Mouse (Mus musculus): Measurements from ENCODE around the gene Gm44973. TPM values are rescaled to one million over a fixed set of nuclear protein-coding genes. Genes with fewer than 3 reads are reported as not detected.
"Not testable (repeated sequence)": the region's sequence is repeated elsewhere in the genome, so short reads cannot be mapped to it uniquely, and the experiment has no call there.

The Gm44973 gene
- polyA plus RNA-seq, 1 experiment from 2014 or later, result 1.5 TPM

- H3K27me3 ChIP-seq, result peaks cover 17% of the 10 kb centered on the region
- peak within 1 kb of the TSS; percentile 78 for H3K4me3 ChIP-seq
- H3K9ac ChIP-seq, result peak within 1 kb of the TSS; percentile 89
- peak; percentile 88 for ATAC-seq
- peak within 1 kb of the TSS; percentile 66 for H3K27ac ChIP-seq
- peaks cover 33% of the 10 kb centered on the region for H3K36me3 ChIP-seq (ENCODE audit: poor library complexity, severe bottlenecking)
- peak within 1 kb of the TSS; percentile 89 for H3K4me2 ChIP-seq
- peaks cover 35% of the 10 kb centered on the region for H3K4me1 ChIP-seq
- WGBS, result 8% methylated on average over 14 of the region's 26 CpGs
- H3K9me3 ChIP-seq (replicated peaks), result no peaks in the 10 kb centered on the region
These were observed 19.0 kb upstream of the Gm44973 start, which contains the start of gene Zfp579 for GRCm38 (mm10) chr7:4996003-4996895. Gene Zfp579 (minus strand): TSS chr7:4996158.

GRCm38 (mm10) chr7:4996934-4997333 is 18.4 kb upstream of the Gm44973 start:
- no peak for ATAC-seq
- H3K9me3 ChIP-seq (replicated peaks), result no peaks in the 10 kb centered on the region
- peak overlapping the region; percentile 89 for H3K4me2 ChIP-seq

GRCm38 (mm10) chr7:4999876-5000275 is 15.4 kb upstream of the Gm44973 start:
- Histone ChIP-seq H3K9ac (no peak overlapping the region), H3K27me3 (no peaks in the 10 kb centered on the region), H3K27ac (no peak overlapping the region), H3K36me3 (ENCODE audit: poor library complexity, severe bottlenecking) (no peaks in the 10 kb centered on the region), H3K4me2 (no peak overlapping the region), H3K9me3 (replicated peaks) (no peaks in the 10 kb centered on the region), H3K4me3 (no peak overlapping the region), H3K4me1 (peaks cover 14% of the 10 kb centered on the region)
- 86% methylated on average over 2 of the region's 2 CpGs for WGBS
- ATAC-seq, result no peak

More at GRCm38 (mm10) chr7:4996934-4997333, 18.4 kb upstream of the Gm44973 start:
- Histone ChIP-seq H3K4me3 (peak overlapping the region; percentile 78), H3K27ac (peak overlapping the region; percentile 66; the same call in 1 of the 2 replicates), H3K9ac (peak overlapping the region; percentile 89), H3K36me3 (ENCODE audit: poor library complexity, severe bottlenecking) (peaks cover 26% of the 10 kb centered on the region), H3K27me3 (peaks cover 17% of the 10 kb centered on the region), H3K4me1 (peaks cover 35% of the 10 kb centered on the region)
- 73% methylated on average over 8 of the region's 8 CpGs for WGBS

- H3K27me3 ChIP-seq; H3K4me3 ChIP-seq; H3K9me3 ChIP-seq (replicated peaks); H3K4me1 ChIP-seq; H3K4me2 ChIP-seq; ATAC-seq; H3K9ac ChIP-seq; H3K27ac ChIP-seq: not testable (repeated sequence)
- H3K36me3 ChIP-seq (ENCODE audit: poor library complexity, severe bottlenecking), result peaks cover 24% of the 10 kb centered on the region
- 60% methylated on average over 8 of the region's 8 CpGs for WGBS
These were observed 12.4 kb upstream of the Gm44973 start for GRCm38 (mm10) chr7:5002876-5003275.

- 0 out of 2 replicates have a peak, but pooled peaks have one; percentile 32 for ATAC-seq
These were observed 7.1 kb upstream of the Gm44973 start for GRCm38 (mm10) chr7:5008229-5008628.

GRCm38 (mm10) chr7:5012681-5013513 is 2.4 kb upstream of the Gm44973 start:
- Histone ChIP-seq H3K4me3 (no peak overlapping the region), H3K4me2 (peak overlapping the region; percentile 67; the same call in 1 of the 2 replicates)

More at GRCm38 (mm10) chr7:5008229-5008628, 7.1 kb upstream of the Gm44973 start:
- H3K9me3 ChIP-seq (replicated peaks), result no peaks in the 10 kb centered on the region
- H3K27me3 ChIP-seq, result no peaks in the 10 kb centered on the region
- no peak overlapping the region for H3K27ac ChIP-seq
- WGBS, result 96% methylated on average over 25 of the region's 26 CpGs
- H3K4me1 ChIP-seq, result peaks cover 2% of the 10 kb centered on the region; the same call in 1 of the 2 replicates
- peaks cover 75% of the 10 kb centered on the region for H3K36me3 ChIP-seq (ENCODE audit: poor library complexity, severe bottlenecking)
- no peak overlapping the region for H3K4me2 ChIP-seq
- no peak overlapping the region for H3K9ac ChIP-seq
- H3K4me3 ChIP-seq, result no peak overlapping the region

GRCm38 (mm10) chr7:5014251-5015117 is 812 bp upstream of the Gm44973 start, which contains the start of the genes Zfp524 and Fiz1:
Gene Zfp524 (plus strand): TSS chr7:5014415.
Gene Fiz1 (minus strand): TSS chr7:5014697.
- peak within 1 kb of the TSS; percentile 99 for H3K27ac ChIP-seq
- peak within 1 kb of the TSS; percentile 67 for H3K4me2 ChIP-seq
- peak within 1 kb of the TSS; percentile 68 for H3K4me3 ChIP-seq
- H3K27me3 ChIP-seq, result no peaks in the 10 kb centered on the region
- ATAC-seq, result peak; percentile 83
- H3K9ac ChIP-seq, result peak within 1 kb of the TSS; percentile 79
- H3K36me3 ChIP-seq (ENCODE audit: poor library complexity, severe bottlenecking), result peaks cover 43% of the 10 kb centered on the region
- WGBS, result 1% methylated on average over 42 of the region's 42 CpGs
- H3K4me1 ChIP-seq, result peaks cover 12% of the 10 kb centered on the region
- no peaks in the 10 kb centered on the region for H3K9me3 ChIP-seq (replicated peaks)

More at GRCm38 (mm10) chr7:5012681-5013513, 2.4 kb upstream of the Gm44973 start:
- Histone ChIP-seq H3K4me1 (peaks cover 9% of the 10 kb centered on the region), H3K9ac (no peak overlapping the region), H3K27ac (no peak overlapping the region), H3K36me3 (ENCODE audit: poor library complexity, severe bottlenecking) (peaks cover 59% of the 10 kb centered on the region), H3K27me3 (no peaks in the 10 kb centered on the region), H3K9me3 (replicated peaks) (no peaks in the 10 kb centered on the region)
- ATAC-seq, result no peak
- 91% methylated on average over 27 of the region's 27 CpGs for WGBS

GRCm38 (mm10) chr7:5016057-5016456 is 761 bp downstream of the Gm44973 start:
- Histone ChIP-seq H3K27ac (peak overlapping the region; percentile 99), H3K4me1 (peaks cover 17% of the 10 kb centered on the region), H3K27me3 (no peaks in the 10 kb centered on the region), H3K4me2 (peak overlapping the region; percentile 67), H3K4me3 (peak overlapping the region; percentile 68), H3K36me3 (ENCODE audit: poor library complexity, severe bottlenecking) (peaks cover 28% of the 10 kb centered on the region), H3K9ac (peak overlapping the region; percentile 79), H3K9me3 (replicated peaks) (no peaks in the 10 kb centered on the region)
- ATAC-seq, result no peak
- 70% methylated on average over 3 of the region's 3 CpGs for WGBS

GRCm38 (mm10) chr7:5016920-5017319 is 1.6 kb downstream of the Gm44973 start:
- Histone ChIP-seq H3K4me3 (no peak overlapping the region), H3K4me1 (peaks cover 24% of the 10 kb centered on the region), H3K27ac (no peak overlapping the region), H3K36me3 (ENCODE audit: poor library complexity, severe bottlenecking) (peaks cover 22% of the 10 kb centered on the region), H3K27me3 (no peaks in the 10 kb centered on the region), H3K9ac (no peak overlapping the region), H3K4me2 (no peak overlapping the region), H3K9me3 (replicated peaks) (no peaks in the 10 kb centered on the region)
- ATAC-seq, result no peak
- 97% methylated on average over 2 of the region's 2 CpGs for WGBS

- Histone ChIP-seq H3K27me3 (no peaks in the 10 kb centered on the region), H3K4me2 (no peak overlapping the region), H3K4me3 (no peak overlapping the region), H3K9me3 (replicated peaks) (no peaks in the 10 kb centered on the region), H3K9ac (no peak overlapping the region), H3K27ac (no peak overlapping the region), H3K36me3 (ENCODE audit: poor library complexity, severe bottlenecking) (peaks cover 22% of the 10 kb centered on the region), H3K4me1 (peaks cover 24% of the 10 kb centered on the region)
- WGBS, result 87% methylated on average over 16 of the region's 16 CpGs
- ATAC-seq, result no peak
These were observed 2.1 kb downstream of the Gm44973 start for GRCm38 (mm10) chr7:5017352-5017751.

GRCm38 (mm10) chr7:5017931-5018330 is 2.6 kb downstream of the Gm44973 start:
- H3K27me3 ChIP-seq, result no peaks in the 10 kb centered on the region
- peaks cover 24% of the 10 kb centered on the region for H3K4me1 ChIP-seq
- no peak overlapping the region for H3K27ac ChIP-seq
- H3K4me3 ChIP-seq, result no peak overlapping the region
- no peaks in the 10 kb centered on the region for H3K9me3 ChIP-seq (replicated peaks)
- 98% methylated on average over 21 of the region's 21 CpGs for WGBS
- no peak overlapping the region for H3K9ac ChIP-seq
- peaks cover 21% of the 10 kb centered on the region for H3K36me3 ChIP-seq (ENCODE audit: poor library complexity, severe bottlenecking)
- ATAC-seq, result no peak
- H3K4me2 ChIP-seq, result no peak overlapping the region

All from forebrain, embryonic 13.5 days (tissue).